Mouse (Mus musculus) CD4-positive helper T cell, adult 2 months (primary cell): Measurements from ENCODE around the gene Fbxo44.
A peak's percentile ranks its signal among the peaks of the same experiment; 100 is the strongest.

Source experiments
- DNase-seq: peaks from one replicate; pipeline ENCODE4 v3.0.0-alpha.2; 2012; ENCODE audit warnings: low read depth, missing footprints, low spot score

Fbxo44 gene

DNA sequence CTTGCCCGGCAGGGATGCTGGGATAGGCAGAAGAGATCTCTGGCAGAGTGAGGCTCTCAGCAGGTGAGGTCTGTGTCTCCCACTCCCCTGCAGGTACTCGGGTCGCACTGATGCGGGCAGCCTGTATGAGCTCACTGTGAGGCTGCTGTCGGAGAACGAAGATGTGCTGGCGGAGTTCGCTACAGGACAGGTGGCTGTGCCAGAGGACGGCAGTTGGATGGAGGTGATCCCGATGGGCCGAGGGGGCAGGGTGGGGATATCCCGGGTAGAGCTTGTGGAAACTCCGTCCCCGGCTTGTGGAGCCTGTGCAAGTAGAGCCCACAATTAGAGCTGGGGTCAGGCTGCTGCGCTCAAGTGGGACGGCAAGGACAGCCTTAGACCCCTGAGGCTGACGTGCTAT is 5.3 kb upstream of the Fbxo44 start:
- no peak for DNase-seq

DNA sequence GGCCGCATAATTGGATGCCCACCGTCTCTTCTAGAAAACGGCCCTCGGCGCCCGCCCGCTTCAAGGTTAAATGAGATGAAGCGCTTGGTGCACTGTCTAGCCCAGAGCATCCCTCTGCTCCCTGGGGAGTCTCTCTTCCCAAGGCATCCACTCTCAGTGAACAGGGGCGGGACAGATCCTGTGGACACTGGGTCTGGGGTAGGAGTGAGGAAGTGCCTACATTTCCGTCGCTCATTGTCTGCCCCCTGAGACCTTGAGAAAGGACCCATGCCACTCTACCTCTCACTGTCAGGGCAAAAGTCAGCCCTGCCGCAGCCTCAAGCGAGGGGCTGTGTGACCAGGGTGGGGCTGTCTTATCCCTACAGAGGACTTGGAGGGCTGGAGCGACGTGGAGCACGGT is 4.2 kb upstream of the Fbxo44 start:
- DNase-seq = no peak

DNA sequence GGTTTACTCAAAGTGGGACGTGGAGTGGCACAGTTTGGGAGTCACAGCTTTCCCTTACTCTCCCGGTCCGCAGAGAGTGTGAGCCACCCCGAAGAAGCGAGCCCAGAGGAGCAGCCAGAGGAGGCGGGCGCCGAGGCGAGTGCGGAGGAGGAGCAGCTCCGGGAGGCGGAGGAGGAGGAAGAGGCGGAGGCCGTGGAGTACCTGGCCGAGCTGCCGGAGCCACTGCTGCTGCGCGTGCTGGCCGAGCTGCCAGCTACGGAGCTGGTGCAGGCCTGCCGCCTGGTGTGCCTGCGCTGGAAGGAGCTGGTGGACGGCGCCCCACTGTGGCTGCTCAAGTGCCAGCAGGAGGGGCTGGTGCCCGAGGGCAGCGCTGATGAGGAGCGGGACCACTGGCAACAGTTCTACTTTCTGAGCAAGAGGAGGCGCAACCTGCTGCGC is 3.7 kb upstream of the Fbxo44 start:
- DNase-seq = peak; percentile 83

GRCm38 (mm10) chr4:148159544-148160435 is 492 bp downstream of the Fbxo44 start:
- DNase-seq = peak; percentile 91

GRCm38 (mm10) chr4:148158436-148159348 is 1.6 kb downstream of the Fbxo44 start:
- DNase-seq = no peak

- peak; percentile 48 for DNase-seq
Observed at GRCm38 (mm10) chr4:148154982-148155381, 5.3 kb downstream of the Fbxo44 start.

DNA sequence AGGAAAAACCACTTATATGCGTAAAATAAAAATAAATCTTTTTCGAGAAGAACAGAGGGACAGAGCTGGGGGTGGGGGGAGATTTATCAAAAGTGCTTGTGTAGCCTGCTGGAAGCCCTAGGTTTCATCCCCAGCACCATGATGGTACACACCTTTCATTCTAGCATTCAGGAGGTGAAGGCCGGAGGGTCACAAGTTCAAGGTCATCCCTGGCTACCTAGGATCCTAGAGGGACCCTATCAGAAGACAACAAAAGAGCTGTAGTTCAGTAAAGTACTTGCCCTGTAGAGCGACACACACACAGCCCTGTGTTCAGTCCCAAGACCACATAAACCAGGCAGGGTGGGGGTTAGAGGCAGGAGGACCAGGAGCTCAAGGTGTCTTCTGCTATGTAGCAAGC is 6.3 kb downstream of the Fbxo44 start:
- DNase-seq = no peak

DNA sequence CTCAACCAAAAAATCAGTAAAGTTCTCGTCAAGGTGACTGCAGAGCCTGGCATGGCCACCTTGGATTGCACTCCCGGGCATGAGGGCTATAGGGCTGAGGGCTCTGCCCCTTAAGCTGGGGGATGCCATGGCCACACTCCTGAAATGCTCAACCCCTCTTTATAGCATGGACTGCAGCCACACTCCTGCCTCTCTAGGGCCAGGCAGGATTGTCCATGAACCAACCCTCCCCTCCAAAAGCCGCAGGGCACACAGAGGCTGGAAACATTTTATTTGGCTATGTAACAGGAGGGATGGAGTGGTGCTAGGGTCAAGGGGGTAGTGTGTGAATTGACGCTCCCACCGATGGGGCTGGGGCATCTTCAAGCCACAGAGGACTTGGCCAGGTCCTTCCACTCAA is 7.7 kb downstream of the Fbxo44 start:
- no peak for DNase-seq

DNA sequence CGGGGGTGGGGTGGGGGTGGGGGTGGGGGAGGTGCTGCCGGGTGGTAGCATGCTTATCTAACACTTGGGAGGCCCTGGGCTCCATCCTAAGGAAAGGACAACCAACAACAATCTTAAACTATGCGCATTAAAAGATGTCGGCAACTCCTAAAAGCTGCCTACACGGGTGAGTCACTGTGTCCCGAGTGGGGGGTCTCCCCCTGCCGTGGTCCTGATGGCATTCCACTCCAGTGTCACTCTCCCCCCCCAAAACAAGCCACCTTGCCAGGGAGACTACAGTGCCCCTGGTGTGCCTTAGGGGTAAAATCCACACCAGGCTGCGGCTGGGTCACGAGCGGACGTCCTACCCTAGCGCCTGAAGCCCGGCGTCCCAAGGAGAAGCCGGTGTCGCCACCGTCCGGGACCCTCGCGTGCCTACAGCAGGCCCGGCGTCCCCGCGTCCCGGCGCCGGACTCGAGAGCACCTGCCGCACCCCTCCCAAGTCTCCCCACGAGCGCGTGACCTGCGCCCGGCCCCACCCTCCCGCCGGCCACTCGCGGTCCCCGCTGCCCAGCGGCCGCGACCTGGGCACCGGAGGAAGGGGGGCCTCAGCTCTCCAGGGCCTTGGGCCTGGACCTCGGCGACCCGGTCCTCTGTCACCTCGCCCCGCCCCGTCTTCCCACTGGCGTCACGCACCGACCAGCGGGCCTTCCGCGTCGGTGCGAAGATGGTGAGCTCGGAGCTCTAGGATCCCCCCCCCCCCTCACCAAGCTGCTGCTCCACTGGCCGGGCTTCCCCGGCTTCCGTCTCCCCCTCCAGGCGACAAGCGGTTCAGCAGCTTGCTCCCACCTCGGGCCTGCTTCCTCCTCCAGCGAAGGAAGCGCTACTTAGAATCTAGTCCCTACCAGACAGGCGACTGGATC is 8.8 kb downstream of the Fbxo44 start, which contains the start of gene Fbxo6:
Gene Fbxo6 (minus strand): TSS at position 874 of the 902 bp plus-strand sequence.
- DNase-seq = peak; percentile 95

DNA sequence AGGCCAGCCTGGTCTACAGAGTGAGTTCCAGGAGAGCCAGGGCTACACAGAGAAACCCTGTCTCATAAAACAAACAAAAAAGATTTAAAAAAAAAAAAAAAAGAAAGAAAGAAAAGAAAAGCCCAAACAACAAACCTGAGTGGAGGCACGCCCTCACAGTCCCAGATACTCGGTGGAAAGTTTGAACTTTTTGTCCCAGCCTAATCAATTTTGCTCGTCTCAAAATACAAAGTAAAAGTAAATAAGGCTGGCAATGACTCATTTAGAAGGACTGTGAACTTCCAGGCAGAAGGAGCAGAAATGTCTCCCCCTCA is 9.4 kb downstream of the Fbxo44 start:
- no peak for DNase-seq

GRCm38 (mm10) chr4:148150242-148150641 is 10.0 kb downstream of the Fbxo44 start:
- DNase-seq = no peak

- no peak for DNase-seq
Observed at GRCm38 (mm10) chr4:148149540-148149939, 10.7 kb downstream of the Fbxo44 start.

GRCm38 (mm10) chr4:148147714-148148113 is 12.6 kb downstream of the Fbxo44 start:
- DNase-seq = no peak

DNA sequence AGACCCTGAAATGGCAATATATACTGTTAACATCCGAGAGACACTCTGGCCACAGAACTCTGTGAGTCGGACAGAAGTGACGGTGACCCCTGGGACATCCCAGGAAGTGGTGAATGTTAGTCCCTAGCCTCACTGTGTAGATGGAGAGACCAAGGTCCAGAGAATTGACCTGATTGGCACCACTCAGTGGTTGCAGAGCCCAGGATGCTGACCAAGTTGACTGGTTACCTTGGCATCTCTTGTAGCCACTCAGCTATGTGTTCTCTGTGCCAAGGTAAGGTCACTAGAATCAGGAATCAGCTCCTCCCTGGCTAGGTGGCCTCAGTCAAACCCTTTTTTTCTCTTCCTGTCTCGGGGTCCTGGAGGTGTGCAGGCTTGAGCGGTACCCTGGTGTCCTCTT is 16.6 kb downstream of the Fbxo44 start:
- no peak for DNase-seq

- peak; percentile 94 for DNase-seq
Observed at GRCm38 (mm10) chr4:148140098-148141011, 19.9 kb downstream of the Fbxo44 start.

DNA sequence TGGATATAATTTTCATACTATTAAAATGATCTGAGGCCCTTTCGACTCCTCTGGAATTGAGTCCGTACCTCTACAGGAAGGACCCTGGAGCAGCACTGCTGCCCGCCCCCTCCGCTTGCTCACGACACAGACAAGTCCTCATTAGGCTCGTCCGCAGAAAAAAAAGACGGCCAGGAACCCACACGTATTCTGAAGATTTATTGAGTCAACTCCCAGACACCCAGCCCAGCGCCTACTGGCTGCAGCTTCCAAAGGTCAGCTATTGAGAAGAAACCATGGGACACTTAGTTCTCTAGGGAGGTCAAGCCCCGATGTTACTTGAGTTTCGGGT is 20.6 kb downstream of the Fbxo44 start:
- DNase-seq = no peak

GRCm38 (mm10) chr4:148137503-148137902 is 22.8 kb downstream of the Fbxo44 start:
- DNase-seq = no peak

GRCm38 (mm10) chr4:148134988-148135387 is 25.3 kb downstream of the Fbxo44 start:
- no peak for DNase-seq

GRCm38 (mm10) chr4:148131497-148132081 is 28.7 kb downstream of the Fbxo44 start:
- DNase-seq = no peak
